Mouse (Mus musculus) brain, embryonic 14.5 days (tissue): ENCODE data around the gene Neurog2. TPM values are rescaled to one million over a fixed set of nuclear protein-coding genes. Genes with fewer than 3 reads are reported as not detected.

ENCODE experiments used
- DNase-seq: peaks from one replicate; pipeline ENCODE4 v3.0.0-alpha.2; 2011; ENCODE audit warnings: low read depth
- CTCF ChIP-seq: fragments of 200-500 bp; IDR thresholded peaks from 2 replicates; pipeline ENCODE4 v1.5.1; 2012; ENCODE audit warnings: inconsistent platforms, mild to moderate bottlenecking, moderate library complexity, borderline replicate concordance; ENCODE audit not compliant: insufficient read depth, insufficient read length; ENCODE audit errors: extremely low read depth
- POLR2A ChIP-seq: fragments of 200-500 bp; IDR thresholded peaks from 2 replicates; pipeline ENCODE4 v1.6.1; 2012; ENCODE audit warnings: mild to moderate bottlenecking, inconsistent platforms, borderline replicate concordance; ENCODE audit not compliant: poor library complexity, insufficient read depth, insufficient read length, severe bottlenecking; ENCODE audit errors: extremely low read depth
- polyA plus RNA-seq: library from polyadenylated mRNA; depleted of rRNA; stranded (reverse); fragments of >200 nt; gene quantifications from 2 replicates; pipeline ENCODE4 v1.2.3, GENCODE M21; 2012

Gene Neurog2
- polyA plus RNA-seq, 1 experiment: 46.1 TPM

- DNase-seq: peak; percentile 67
- TF ChIP-seq CTCF (no peak), POLR2A (no peak)
Observed at GRCm38 (mm10) chr3:127630735-127631372, 2.1 kb upstream of the Neurog2 start.

- TF ChIP-seq POLR2A: no peak
- TF ChIP-seq CTCF: no peak
- DNase-seq: peak; percentile 79
Observed at GRCm38 (mm10) chr3:127631582-127631981, 1.4 kb upstream of the Neurog2 start.

- DNase-seq: peak; percentile 97
- TF ChIP-seq CTCF (no peak), POLR2A (no peak)
Observed at GRCm38 (mm10) chr3:127632531-127632930, 404 bp upstream of the Neurog2 start.

- DNase-seq: peak; percentile 92
- peak; percentile 93 for TF ChIP-seq CTCF
- no peak for TF ChIP-seq POLR2A
Observed at GRCm38 (mm10) chr3:127634101-127634983, 1.4 kb downstream of the Neurog2 start.

- DNase-seq: no peak
Observed at GRCm38 (mm10) chr3:127634984-127635349, 2.0 kb downstream of the Neurog2 start.

DNA sequence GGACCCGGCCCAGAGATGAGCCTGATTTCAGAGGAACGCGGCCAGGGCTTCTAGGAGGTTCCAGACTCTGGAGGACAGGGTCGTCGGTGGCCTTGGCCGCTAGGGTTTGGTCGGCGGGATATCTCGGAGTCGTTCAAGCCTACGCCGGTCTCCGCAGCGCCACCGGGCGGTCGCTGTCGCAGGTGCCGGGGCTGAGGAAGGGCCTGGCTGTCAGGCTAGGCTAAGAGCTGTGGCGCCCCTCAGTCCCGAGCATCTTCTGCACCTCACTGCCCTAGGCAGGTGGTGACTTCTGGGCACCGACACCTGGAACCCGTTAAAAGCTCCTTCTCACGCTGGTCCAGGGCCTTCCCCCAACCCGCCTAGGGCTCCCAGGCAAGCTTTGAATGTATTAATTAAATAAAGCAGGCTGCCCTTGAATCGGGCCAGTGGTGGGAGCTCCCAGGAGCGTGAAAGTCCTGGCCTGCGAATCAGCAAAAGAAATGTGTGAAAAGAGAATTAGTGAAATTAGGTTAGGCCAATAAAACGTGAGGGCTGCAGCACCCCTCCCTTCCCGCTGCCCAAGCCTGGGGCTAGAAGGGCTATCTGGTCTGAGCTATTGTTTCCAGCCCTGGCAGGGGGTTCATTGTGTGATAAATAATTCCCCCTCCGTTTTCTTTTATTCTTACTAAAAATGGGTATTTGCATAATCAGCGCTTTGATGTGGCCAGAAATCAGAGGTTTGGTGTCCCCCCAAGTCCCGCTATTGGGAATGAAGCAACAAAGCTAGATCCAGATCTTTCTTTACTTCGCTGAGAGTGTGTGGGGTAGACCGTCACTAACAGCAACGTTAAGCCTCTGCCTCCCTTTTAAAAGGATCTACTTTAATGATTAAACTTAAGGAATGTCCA lies 7.2 kb downstream of the Neurog2 start:
- peak; percentile 91 for DNase-seq
- TF ChIP-seq POLR2A (no peak), CTCF (peak; percentile 77)

More at GRCm38 (mm10) chr3:127634984-127635349, 2.0 kb downstream of the Neurog2 start:
- no peak for TF ChIP-seq CTCF
- TF ChIP-seq POLR2A: no peak

DNA sequence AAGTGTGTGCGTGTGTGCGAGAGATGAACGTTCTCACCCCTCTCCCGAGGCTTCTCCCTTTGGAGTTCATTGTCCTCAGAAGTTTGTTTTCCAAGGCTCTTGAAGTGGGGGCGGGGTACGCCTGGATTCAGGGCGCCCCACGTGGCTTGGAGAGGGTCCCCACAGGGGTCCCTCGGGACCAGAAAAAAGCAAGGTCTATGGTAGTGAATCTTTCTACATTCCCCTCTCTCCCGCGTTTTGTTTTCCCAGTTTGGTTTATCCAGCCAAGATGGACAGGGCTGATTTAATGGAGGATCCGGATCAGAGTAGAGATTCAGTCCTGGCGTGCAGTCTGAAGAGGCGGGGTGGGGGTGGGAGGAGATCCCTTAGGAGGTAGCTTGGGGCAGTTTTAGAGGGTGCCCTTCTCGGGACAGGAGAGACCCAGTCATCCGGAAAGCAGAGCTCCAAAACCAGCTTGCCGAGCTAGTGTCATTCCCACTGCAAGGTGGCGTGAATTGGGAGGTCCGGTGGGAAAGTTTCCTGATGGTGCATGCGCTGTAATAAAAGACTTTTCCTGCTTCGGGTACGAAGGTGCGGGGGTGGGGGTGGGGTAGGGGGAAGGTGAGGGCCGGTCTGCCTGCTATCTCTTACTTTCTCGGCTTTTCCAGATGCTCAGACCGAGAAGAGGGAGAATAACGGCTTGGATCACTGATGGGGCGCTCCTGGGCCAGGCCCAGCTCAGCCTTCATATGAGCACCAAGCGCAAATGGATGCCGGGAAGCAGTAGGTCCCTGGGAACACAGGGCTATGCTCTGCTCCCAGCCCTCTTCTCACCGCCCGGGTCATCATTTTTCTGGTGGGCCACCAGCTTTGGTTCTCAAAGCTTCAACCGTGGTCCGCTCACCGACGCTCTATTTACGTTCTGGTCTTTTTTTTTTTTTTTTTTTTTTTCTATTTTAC lies 8.1 kb downstream of the Neurog2 start:
- DNase-seq: peak; percentile 41
- no peak for TF ChIP-seq CTCF
- TF ChIP-seq POLR2A: no peak

- DNase-seq: peak; percentile 69
- TF ChIP-seq POLR2A (no peak), CTCF (no peak)
Observed at GRCm38 (mm10) chr3:127642211-127642610, 9.3 kb downstream of the Neurog2 start.

- DNase-seq: peak; percentile 95
- TF ChIP-seq CTCF (no peak), POLR2A (no peak)
Observed at GRCm38 (mm10) chr3:127646156-127646825, 13.4 kb downstream of the Neurog2 start.
